Mouse (Mus musculus): ENCODE results near the gene Cpm. TPM values are rescaled to one million over a fixed set of nuclear protein-coding genes. Genes with fewer than 3 reads are reported as not detected.
"Not testable (repeated sequence)": the region's sequence is repeated elsewhere in the genome, so short reads cannot be mapped to it uniquely, and the experiment has no call there.

Cpm gene
- polyA plus RNA-seq, 1 experiment from 2014 or later = 2.7 TPM

DNA sequence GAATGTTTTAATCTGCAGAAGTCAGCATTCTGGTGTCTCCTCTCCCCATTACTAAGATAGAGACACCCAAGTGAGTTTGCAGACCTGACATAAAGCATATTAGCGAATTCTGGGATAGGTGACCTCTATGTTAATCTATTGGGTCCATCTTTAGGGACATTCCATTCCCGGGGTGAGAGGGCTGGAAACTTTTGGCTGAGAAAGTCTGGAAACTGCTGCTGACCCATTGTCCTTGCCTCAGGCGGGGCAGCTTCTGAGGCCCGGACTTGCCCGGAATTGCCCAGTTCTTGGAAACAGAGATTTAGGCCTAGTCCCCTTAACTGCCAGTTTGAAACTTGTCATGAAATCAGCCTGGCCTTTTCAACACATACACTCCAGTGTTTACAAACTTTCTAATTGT lies 82.1 kb downstream of the Cpm start:
- H3K27ac ChIP-seq (ENCODE audit: low read depth, low read length) = no peak overlapping the region

DNA sequence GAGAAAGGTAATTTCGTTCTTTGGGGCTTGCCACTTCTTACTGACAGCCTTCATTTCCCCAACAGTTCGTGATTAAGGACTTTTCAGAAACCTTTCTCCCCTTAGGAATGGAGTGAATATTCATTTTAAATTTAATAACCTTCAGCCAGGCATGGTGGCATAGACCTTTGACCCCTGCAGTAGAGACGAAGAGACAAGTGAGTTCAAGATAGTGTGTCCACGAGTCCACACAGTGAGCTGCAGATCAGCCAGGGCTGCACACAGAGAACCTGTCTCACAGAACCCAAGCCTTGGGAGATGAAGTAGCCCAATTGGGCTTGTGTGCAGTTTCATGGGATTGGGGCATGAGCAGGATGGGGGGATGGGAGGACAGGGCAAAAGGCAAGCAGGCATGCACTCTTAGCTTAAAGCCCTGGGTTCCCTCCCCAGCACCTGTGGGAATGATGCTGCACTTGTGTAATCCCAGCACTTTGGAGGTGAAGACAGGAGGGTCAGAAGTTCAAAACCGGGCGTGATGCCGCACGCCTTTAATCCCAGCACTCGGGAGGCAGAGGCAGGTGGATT lies 83.0 kb downstream of the Cpm start:
- Histone ChIP-seq H3K4me2 (ENCODE audit: low read length) (no peak overlapping the region), H3K4me3 (ENCODE audit: low read length) (no peak overlapping the region), H3K36me3 (ENCODE audit: control insufficient read depth, insufficient read depth, low read length) (no peaks in the 10 kb centered on the region), H3K9me3 (ENCODE audit: control insufficient read depth, low read length) (no peaks in the 10 kb centered on the region), H3K27ac (ENCODE audit: low read depth, low read length) (no peak overlapping the region), H3K27me3 (replicated peaks; ENCODE audit: control insufficient read depth, insufficient read depth, low read length) (no peaks in the 10 kb centered on the region), H3K4me1 (ENCODE audit: control insufficient read depth, insufficient read depth, low read depth, low read length) (peaks cover 16% of the 10 kb centered on the region), H3K9ac (ENCODE audit: low read depth, low read length) (no peak overlapping the region)
- no peak for ATAC-seq
- WGBS = 93% methylated on average over 9 of the region's 9 CpGs

More for the DNA sequence above, 82.1 kb downstream of the Cpm start:
- Histone ChIP-seq H3K9me3 (ENCODE audit: control insufficient read depth, low read length) (no peaks in the 10 kb centered on the region), H3K4me2 (ENCODE audit: low read length) (peak overlapping the region; percentile 75), H3K27me3 (replicated peaks; ENCODE audit: control insufficient read depth, insufficient read depth, low read length) (no peaks in the 10 kb centered on the region), H3K9ac (ENCODE audit: low read depth, low read length) (no peak overlapping the region; the same call in 1 of the 2 replicates), H3K36me3 (ENCODE audit: control insufficient read depth, insufficient read depth, low read length) (no peaks in the 10 kb centered on the region), H3K4me3 (ENCODE audit: low read length) (peak overlapping the region; percentile 96), H3K4me1 (ENCODE audit: control insufficient read depth, insufficient read depth, low read depth, low read length) (peaks cover 22% of the 10 kb centered on the region)
- ATAC-seq = no peak
- 68% methylated on average over 5 of the region's 5 CpGs for WGBS

- H3K4me1 ChIP-seq (ENCODE audit: control insufficient read depth, insufficient read depth, low read depth, low read length) = peaks cover 13% of the 10 kb centered on the region
- no peak overlapping the region for H3K27ac ChIP-seq (ENCODE audit: low read depth, low read length)
- H3K4me2 ChIP-seq (ENCODE audit: low read length) = no peak overlapping the region
- ATAC-seq = no peak
- no peak overlapping the region for H3K9ac ChIP-seq (ENCODE audit: low read depth, low read length)
- no peaks in the 10 kb centered on the region for H3K9me3 ChIP-seq (ENCODE audit: control insufficient read depth, low read length)
- H3K4me3 ChIP-seq (ENCODE audit: low read length) = no peak overlapping the region
- 94% methylated on average over 9 of the region's 9 CpGs for WGBS
- no peaks in the 10 kb centered on the region for H3K36me3 ChIP-seq (ENCODE audit: control insufficient read depth, insufficient read depth, low read length)
- H3K27me3 ChIP-seq (replicated peaks; ENCODE audit: control insufficient read depth, insufficient read depth, low read length) = no peaks in the 10 kb centered on the region
Observed at GRCm38 (mm10) chr10:117712871-117713270, 83.6 kb downstream of the Cpm start.

DNA sequence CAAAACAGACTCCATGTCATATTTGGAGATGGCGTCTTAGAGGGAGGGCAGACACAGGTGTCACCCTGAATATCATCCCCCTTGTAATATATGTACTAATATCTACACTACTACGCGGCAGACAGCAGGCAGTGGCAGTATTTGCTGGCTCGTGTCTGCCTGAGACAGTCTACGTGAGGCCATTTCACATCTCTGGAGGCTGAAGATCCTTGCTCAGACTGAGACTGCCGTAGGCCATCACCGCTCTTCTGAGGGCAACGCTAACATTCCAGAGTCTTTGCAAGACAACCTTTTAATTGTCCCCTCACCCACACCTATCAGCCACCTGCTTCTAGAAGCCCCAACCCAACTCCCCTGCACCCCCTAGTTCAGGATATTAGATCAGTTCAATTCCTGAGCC lies 84.2 kb downstream of the Cpm start:
- Histone ChIP-seq H3K4me1 (ENCODE audit: control insufficient read depth, insufficient read depth, low read depth, low read length) (peaks cover 13% of the 10 kb centered on the region), H3K9me3 (ENCODE audit: control insufficient read depth, low read length) (no peaks in the 10 kb centered on the region), H3K9ac (ENCODE audit: low read depth, low read length) (no peak overlapping the region), H3K27me3 (replicated peaks; ENCODE audit: control insufficient read depth, insufficient read depth, low read length) (no peaks in the 10 kb centered on the region), H3K36me3 (ENCODE audit: control insufficient read depth, insufficient read depth, low read length) (no peaks in the 10 kb centered on the region), H3K27ac (ENCODE audit: low read depth, low read length) (no peak overlapping the region), H3K4me3 (ENCODE audit: low read length) (no peak overlapping the region), H3K4me2 (ENCODE audit: low read length) (no peak overlapping the region)
- 96% methylated on average over 8 of the region's 8 CpGs for WGBS
- no peak for ATAC-seq

GRCm38 (mm10) chr10:117714048-117714545 lies 84.8 kb downstream of the Cpm start:
- Histone ChIP-seq H3K9me3 (ENCODE audit: control insufficient read depth, low read length) (no peaks in the 10 kb centered on the region), H3K36me3 (ENCODE audit: control insufficient read depth, insufficient read depth, low read length) (no peaks in the 10 kb centered on the region), H3K4me3 (ENCODE audit: low read length) (no peak overlapping the region), H3K4me1 (ENCODE audit: control insufficient read depth, insufficient read depth, low read depth, low read length) (peaks cover 8% of the 10 kb centered on the region), H3K27ac (ENCODE audit: low read depth, low read length) (no peak overlapping the region), H3K4me2 (ENCODE audit: low read length) (no peak overlapping the region), H3K9ac (ENCODE audit: low read depth, low read length) (no peak overlapping the region), H3K27me3 (replicated peaks; ENCODE audit: control insufficient read depth, insufficient read depth, low read length) (no peaks in the 10 kb centered on the region)
- WGBS = 91% methylated on average over 3 of the region's 3 CpGs
- ATAC-seq = no peak

- Histone ChIP-seq H3K4me3 (ENCODE audit: low read length) (no peak overlapping the region), H3K4me1 (ENCODE audit: control insufficient read depth, insufficient read depth, low read depth, low read length) (peaks cover 5% of the 10 kb centered on the region), H3K9me3 (ENCODE audit: control insufficient read depth, low read length) (no peaks in the 10 kb centered on the region), H3K4me2 (ENCODE audit: low read length) (no peak overlapping the region), H3K27ac (ENCODE audit: low read depth, low read length) (no peak overlapping the region), H3K9ac (ENCODE audit: low read depth, low read length) (no peak overlapping the region), H3K27me3 (replicated peaks; ENCODE audit: control insufficient read depth, insufficient read depth, low read length) (no peaks in the 10 kb centered on the region), H3K36me3 (ENCODE audit: control insufficient read depth, insufficient read depth, low read length) (no peaks in the 10 kb centered on the region)
- no peak for ATAC-seq
- 84% methylated on average over 4 of the region's 4 CpGs for WGBS
Observed at GRCm38 (mm10) chr10:117714928-117715500, 85.7 kb downstream of the Cpm start.

DNA sequence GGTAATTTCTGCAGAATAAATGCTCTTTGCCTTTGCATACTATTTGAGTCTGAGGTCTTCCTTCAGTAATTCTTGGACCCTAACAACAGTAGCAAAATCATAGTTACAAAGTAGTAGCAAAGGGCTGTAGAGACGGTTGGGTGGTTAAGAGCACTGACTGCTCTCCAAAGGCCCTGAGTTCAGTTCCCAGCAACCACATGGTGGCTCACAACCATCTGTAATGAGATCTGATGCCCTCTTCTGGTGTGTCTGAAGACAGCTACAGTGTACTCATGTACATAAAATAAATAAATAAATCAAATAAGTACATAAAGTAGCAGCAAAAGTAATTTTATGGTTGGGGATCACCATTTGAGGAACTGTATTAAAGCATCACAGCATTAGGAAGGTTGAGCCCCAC lies 86.4 kb downstream of the Cpm start:
- ATAC-seq; H3K9me3 ChIP-seq (ENCODE audit: control insufficient read depth, low read length); H3K4me1 ChIP-seq (ENCODE audit: control insufficient read depth, insufficient read depth, low read depth, low read length); H3K27ac ChIP-seq (ENCODE audit: low read depth, low read length); H3K9ac ChIP-seq (ENCODE audit: low read depth, low read length); H3K27me3 ChIP-seq (replicated peaks; ENCODE audit: control insufficient read depth, insufficient read depth, low read length); H3K36me3 ChIP-seq (ENCODE audit: control insufficient read depth, insufficient read depth, low read length); H3K4me3 ChIP-seq (ENCODE audit: low read length); H3K4me2 ChIP-seq (ENCODE audit: low read length): not testable (repeated sequence)
- 97% methylated on average over 1 of the region's 1 CpGs for WGBS

- WGBS = 86% methylated on average over 3 of the region's 3 CpGs
- no peak overlapping the region for H3K9ac ChIP-seq (ENCODE audit: low read depth, low read length)
- no peaks in the 10 kb centered on the region for H3K4me1 ChIP-seq (ENCODE audit: control insufficient read depth, insufficient read depth, low read depth, low read length)
- H3K4me2 ChIP-seq (ENCODE audit: low read length) = no peak overlapping the region
- no peaks in the 10 kb centered on the region for H3K36me3 ChIP-seq (ENCODE audit: control insufficient read depth, insufficient read depth, low read length)
- H3K9me3 ChIP-seq (ENCODE audit: control insufficient read depth, low read length) = no peaks in the 10 kb centered on the region
- H3K4me3 ChIP-seq (ENCODE audit: low read length) = no peak overlapping the region
- H3K27me3 ChIP-seq (replicated peaks; ENCODE audit: control insufficient read depth, insufficient read depth, low read length) = no peaks in the 10 kb centered on the region
- H3K27ac ChIP-seq (ENCODE audit: low read depth, low read length) = no peak overlapping the region
- ATAC-seq = no peak
Observed at GRCm38 (mm10) chr10:117716686-117717085, 87.4 kb downstream of the Cpm start.

DNA sequence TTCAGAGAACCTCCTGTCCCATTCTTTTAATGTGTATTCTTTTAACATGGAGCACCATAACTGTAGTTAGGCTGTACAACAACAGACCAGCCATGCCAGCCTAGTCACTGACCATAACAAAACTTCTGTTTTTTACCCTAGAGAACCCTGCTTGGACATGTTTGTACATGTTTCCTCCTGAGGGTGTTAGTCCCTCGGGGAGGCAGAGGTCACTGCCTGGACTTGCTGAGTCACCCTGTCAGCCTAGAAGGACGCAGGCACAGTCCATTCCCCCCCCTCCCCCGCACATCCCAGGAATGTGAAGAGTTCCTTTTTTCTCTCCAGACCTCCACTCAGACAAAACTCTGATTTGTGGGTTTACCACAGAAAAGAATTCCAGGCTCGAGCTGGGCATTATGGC lies 88.3 kb downstream of the Cpm start:
- Histone ChIP-seq H3K36me3 (ENCODE audit: control insufficient read depth, insufficient read depth, low read length) (no peaks in the 10 kb centered on the region), H3K27me3 (replicated peaks; ENCODE audit: control insufficient read depth, insufficient read depth, low read length) (no peaks in the 10 kb centered on the region), H3K27ac (ENCODE audit: low read depth, low read length) (no peak overlapping the region), H3K9me3 (ENCODE audit: control insufficient read depth, low read length) (no peaks in the 10 kb centered on the region), H3K4me2 (ENCODE audit: low read length) (no peak overlapping the region), H3K4me1 (ENCODE audit: control insufficient read depth, insufficient read depth, low read depth, low read length) (no peaks in the 10 kb centered on the region), H3K4me3 (ENCODE audit: low read length) (no peak overlapping the region), H3K9ac (ENCODE audit: low read depth, low read length) (no peak overlapping the region)
- 18% methylated on average over 4 of the region's 4 CpGs for whole genome bisulfite sequencing
- no peak for ATAC-seq
